Mouse (Mus musculus) hindbrain, embryonic 16.5 days (tissue): ENCODE measurements around the gene Rnf130. TPM values are rescaled to one million over a fixed set of nuclear protein-coding genes. Genes with fewer than 3 reads are reported as not detected.

Experiments used
- ATAC-seq: fragments of 200-750 bp; cut with Nextera tagmentation; 2 replicates; pipeline ENCODE4 v1.8.0; 2017; ENCODE audit warnings: moderate TSS enrichment, moderate library complexity
- H3K27ac ChIP-seq: fragments of 300-500 bp; sonication (generic); 2 replicates; pipeline ENCODE4 v1.5.1; 2014; ENCODE audit warnings: low read depth, mild to moderate bottlenecking, control low read depth, low read length, moderate library complexity
- H3K27me3 ChIP-seq: fragments of 300-500 bp; sonication (generic); replicated peaks from 2 replicates; pipeline ENCODE4 v1.6.1; 2014; ENCODE audit warnings: low read length; ENCODE audit not compliant: control insufficient read depth, insufficient read depth
- H3K36me3 ChIP-seq: fragments of 300-500 bp; sonication (generic); 2 replicates; pipeline ENCODE4 v1.6.1; 2014; ENCODE audit warnings: mild to moderate bottlenecking, low read length, moderate library complexity, mixed read lengths; ENCODE audit not compliant: control insufficient read depth, insufficient read depth
- H3K4me1 ChIP-seq: fragments of 300-500 bp; sonication (generic); 2 replicates; pipeline ENCODE4 v1.6.1; 2014; ENCODE audit warnings: low read depth, low read length; ENCODE audit not compliant: control insufficient read depth, insufficient read depth
- H3K4me2 ChIP-seq: fragments of 300-500 bp; sonication (generic); 2 replicates; pipeline ENCODE4 v1.6.1; 2014; ENCODE audit warnings: mild to moderate bottlenecking, low read length, control low read depth, moderate library complexity
- H3K4me3 ChIP-seq: fragments of 300-500 bp; sonication (generic); 2 replicates; pipeline ENCODE4 v1.5.1; 2014; ENCODE audit warnings: mild to moderate bottlenecking, low read length, control low read depth, moderate library complexity
- H3K9ac ChIP-seq: fragments of 300-500 bp; sonication (generic); 2 replicates; pipeline ENCODE4 v1.6.1; 2014; ENCODE audit warnings: low read depth, mild to moderate bottlenecking, control low read depth, low read length, moderate library complexity
- H3K9me3 ChIP-seq: fragments of 300-500 bp; sonication (generic); 2 replicates; pipeline ENCODE4 v1.6.1; 2014; ENCODE audit warnings: mild to moderate bottlenecking, low read length, moderate library complexity; ENCODE audit not compliant: control insufficient read depth
- WGBS: fragments of 180-500 bp; shearing (Covaris S2); extraction: QIAGEN DNeasy Blood & Tissue Kit; methylation state at CpG from one replicate; pipeline ENCODE4 v1.1.7; 2014; 5-methylcytosine and 5-hydroxymethylcytosine counted together
- polyA plus RNA-seq: library from polyadenylated mRNA; unstranded; fragments of >200 nt; fragmentation: Nextera tagmentation; extraction: Ambion mirVana; gene quantifications from 2 replicates; pipeline ENCODE4 v1.2.1, GENCODE M21; 2015

The Rnf130 gene
- 32.6 and 46.6 TPM in 2 replicates for polyA plus RNA-seq

- H3K4me2 ChIP-seq, result peak within 1 kb of the TSS; percentile 59
- ATAC-seq, result peak; percentile 90
- peak within 1 kb of the TSS; percentile 97 for H3K9ac ChIP-seq
- no peaks in the 10 kb centered on the region for H3K9me3 ChIP-seq
- H3K27me3 ChIP-seq, result no peaks in the 10 kb centered on the region
- peaks cover 28% of the 10 kb centered on the region for H3K4me1 ChIP-seq
- no peaks in the 10 kb centered on the region for H3K36me3 ChIP-seq
- H3K27ac ChIP-seq, result peak within 1 kb of the TSS; percentile 100
- peak within 1 kb of the TSS; percentile 87 for H3K4me3 ChIP-seq
- under 1% methylated on average over 68 of the region's 129 CpGs for WGBS
Measured at GRCm38 (mm10) chr11:50024833-50025720, at the start of gene Rnf130. Gene Rnf130 (plus strand): TSS chr11:50025346.

- WGBS, result 83% methylated on average over 10 of the region's 10 CpGs
- Histone ChIP-seq H3K4me2 (no peak overlapping the region), H3K4me3 (no peak overlapping the region), H3K9me3 (0 out of 2 replicates have a peak, but pooled peaks cover 2% of the 10 kb centered on the region), H3K27me3 (no peaks in the 10 kb centered on the region), H3K27ac (no peak overlapping the region), H3K36me3 (peaks cover 2% of the 10 kb centered on the region; the same call in 1 of the 2 replicates), H3K9ac (no peak overlapping the region), H3K4me1 (no peaks in the 10 kb centered on the region)
- ATAC-seq, result no peak
Measured at GRCm38 (mm10) chr11:49977963-49978568, 47.1 kb upstream of the Rnf130 start.

GRCm38 (mm10) chr11:49978935-49979334 is 46.2 kb upstream of the Rnf130 start:
- H3K4me1 ChIP-seq, result no peaks in the 10 kb centered on the region
- H3K27me3 ChIP-seq, result no peaks in the 10 kb centered on the region
- H3K4me2 ChIP-seq, result no peak overlapping the region
- WGBS, result 94% methylated on average over 8 of the region's 8 CpGs
- no peak for ATAC-seq
- H3K4me3 ChIP-seq, result no peak overlapping the region
- H3K9me3 ChIP-seq, result 0 out of 2 replicates have a peak, but pooled peaks cover 2% of the 10 kb centered on the region
- peaks cover 2% of the 10 kb centered on the region; the same call in 1 of the 2 replicates for H3K36me3 ChIP-seq
- no peak overlapping the region for H3K27ac ChIP-seq
- H3K9ac ChIP-seq, result no peak overlapping the region

- no peaks in the 10 kb centered on the region for H3K4me1 ChIP-seq
- H3K4me3 ChIP-seq, result no peak overlapping the region
- WGBS, result 78% methylated on average over 6 of the region's 6 CpGs
- H3K27ac ChIP-seq, result no peak overlapping the region
- no peaks in the 10 kb centered on the region for H3K9me3 ChIP-seq
- H3K4me2 ChIP-seq, result no peak overlapping the region
- no peak overlapping the region for H3K9ac ChIP-seq
- no peaks in the 10 kb centered on the region for H3K27me3 ChIP-seq
- H3K36me3 ChIP-seq, result no peaks in the 10 kb centered on the region
- no peak for ATAC-seq
Measured at GRCm38 (mm10) chr11:49980681-49981235, 44.4 kb upstream of the Rnf130 start.

- Histone ChIP-seq H3K9me3 (no peaks in the 10 kb centered on the region), H3K4me3 (no peak overlapping the region), H3K27ac (no peak overlapping the region), H3K27me3 (no peaks in the 10 kb centered on the region), H3K4me1 (no peaks in the 10 kb centered on the region), H3K9ac (no peak overlapping the region), H3K4me2 (no peak overlapping the region), H3K36me3 (no peaks in the 10 kb centered on the region)
- ATAC-seq, result no peak
- 83% methylated on average over 7 of the region's 7 CpGs for WGBS
Measured at GRCm38 (mm10) chr11:49981321-49981963, 43.7 kb upstream of the Rnf130 start.

- H3K36me3 ChIP-seq, result no peaks in the 10 kb centered on the region
- H3K4me2 ChIP-seq, result no peak overlapping the region
- H3K9me3 ChIP-seq, result no peaks in the 10 kb centered on the region
- H3K4me1 ChIP-seq, result no peaks in the 10 kb centered on the region
- H3K27ac ChIP-seq, result no peak overlapping the region
- WGBS, result 90% methylated on average over 4 of the region's 4 CpGs
- no peak for ATAC-seq
- H3K9ac ChIP-seq, result no peak overlapping the region
- H3K27me3 ChIP-seq, result no peaks in the 10 kb centered on the region
- no peak overlapping the region for H3K4me3 ChIP-seq
Measured at GRCm38 (mm10) chr11:49982094-49982493, 43.1 kb upstream of the Rnf130 start.

- no peaks in the 10 kb centered on the region for H3K4me1 ChIP-seq
- no peak overlapping the region for H3K4me2 ChIP-seq
- no peaks in the 10 kb centered on the region for H3K36me3 ChIP-seq
- no peak for ATAC-seq
- H3K4me3 ChIP-seq, result no peak overlapping the region
- H3K9me3 ChIP-seq, result no peaks in the 10 kb centered on the region
- H3K27ac ChIP-seq, result no peak overlapping the region
- no peak overlapping the region for H3K9ac ChIP-seq
- WGBS, result 47% methylated on average over 4 of the region's 4 CpGs
- H3K27me3 ChIP-seq, result no peaks in the 10 kb centered on the region
Measured at GRCm38 (mm10) chr11:49982881-49983280, 42.3 kb upstream of the Rnf130 start.

- no peak for ATAC-seq
- no peaks in the 10 kb centered on the region for H3K9me3 ChIP-seq
Measured at GRCm38 (mm10) chr11:49983875-49984552, 41.1 kb upstream of the Rnf130 start.

More at GRCm38 (mm10) chr11:49983875-49984552, 41.1 kb upstream of the Rnf130 start:
- Histone ChIP-seq H3K4me2 (no peak overlapping the region), H3K27ac (no peak overlapping the region), H3K9ac (no peak overlapping the region), H3K36me3 (no peaks in the 10 kb centered on the region), H3K27me3 (no peaks in the 10 kb centered on the region), H3K4me3 (no peak overlapping the region), H3K4me1 (no peaks in the 10 kb centered on the region)
- WGBS, result 86% methylated on average over 4 of the region's 4 CpGs
